Mouse (Mus musculus): ENCODE data around the gene Otub2.

The Otub2 gene

GRCm38 (mm10) chr12:103388505-103389347, at the start of gene Otub2:
Otub2 (plus strand) TSS chr12:103388682.
- peak; percentile 96 for DNase-seq (ENCODE audit: low read depth, low spot score)

DNA sequence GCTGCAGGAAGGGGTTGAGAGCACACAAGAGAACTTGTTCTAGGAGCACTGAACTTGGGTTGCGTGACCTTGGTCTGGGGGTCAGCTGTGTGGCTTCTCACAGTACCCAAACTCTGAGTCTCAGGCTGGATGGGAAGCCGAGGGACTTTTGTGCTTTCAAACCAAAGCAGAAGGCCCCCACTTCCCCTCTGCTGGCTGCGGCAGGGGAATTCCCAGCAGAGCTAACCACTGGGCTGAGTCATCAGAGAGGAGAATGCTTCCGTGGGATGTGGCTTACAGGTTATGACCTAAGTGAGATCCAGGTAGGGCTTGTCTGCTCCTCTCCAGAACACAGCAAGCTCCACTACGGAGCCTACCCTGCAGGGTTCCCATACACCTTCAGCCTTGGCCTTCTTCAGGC, 47.3 kb upstream of the Otub2 start:
- no peak for DNase-seq (ENCODE audit: low read depth, low spot score)

DNA sequence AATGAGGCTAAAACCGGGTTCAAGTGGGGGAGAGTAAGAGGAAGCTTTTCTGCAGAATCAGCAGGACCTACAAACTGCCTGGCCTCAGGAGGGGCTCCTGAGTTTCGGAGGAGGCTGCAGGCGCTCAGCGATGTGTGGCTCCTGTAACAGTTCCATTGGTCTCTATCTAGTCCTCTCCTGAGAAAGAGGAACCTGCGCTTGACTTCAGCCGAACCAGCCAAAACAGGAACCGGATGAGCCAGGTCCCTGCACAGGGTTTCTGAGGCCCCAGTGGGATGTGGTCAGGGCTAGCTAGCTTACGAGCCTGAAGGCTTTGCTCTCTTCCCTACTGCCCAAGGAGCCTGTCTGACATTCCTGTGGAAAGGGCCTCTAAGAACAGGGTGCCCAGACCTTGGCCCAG, 45.0 kb upstream of the Otub2 start:
- DNase-seq (ENCODE audit: low read depth, low spot score) = no peak

DNA sequence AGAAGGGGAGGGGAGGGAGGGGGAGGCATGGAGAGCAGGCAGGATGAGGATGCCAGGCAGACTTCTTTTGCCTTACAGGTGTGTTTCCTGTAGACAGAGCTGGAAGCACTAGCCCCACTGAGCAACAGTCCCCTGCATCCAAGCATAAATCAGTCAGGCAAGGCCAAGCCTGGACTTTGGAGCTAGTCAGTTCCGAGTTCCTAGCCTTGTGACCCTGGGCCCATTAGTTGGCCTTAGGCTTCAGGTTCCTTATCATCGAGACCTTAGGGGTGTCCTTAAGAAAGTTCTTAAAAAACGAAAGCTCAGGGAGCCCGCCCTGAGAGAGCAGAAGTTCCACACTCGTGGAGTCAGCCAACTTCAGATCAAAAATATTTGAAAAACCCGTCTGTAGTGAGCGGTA, 43.5 kb upstream of the Otub2 start:
- DNase-seq (ENCODE audit: low read depth, low spot score) = no peak

GRCm38 (mm10) chr12:103346945-103347344, 41.5 kb upstream of the Otub2 start:
- no peak for DNase-seq (ENCODE audit: low read depth, low spot score)

DNA sequence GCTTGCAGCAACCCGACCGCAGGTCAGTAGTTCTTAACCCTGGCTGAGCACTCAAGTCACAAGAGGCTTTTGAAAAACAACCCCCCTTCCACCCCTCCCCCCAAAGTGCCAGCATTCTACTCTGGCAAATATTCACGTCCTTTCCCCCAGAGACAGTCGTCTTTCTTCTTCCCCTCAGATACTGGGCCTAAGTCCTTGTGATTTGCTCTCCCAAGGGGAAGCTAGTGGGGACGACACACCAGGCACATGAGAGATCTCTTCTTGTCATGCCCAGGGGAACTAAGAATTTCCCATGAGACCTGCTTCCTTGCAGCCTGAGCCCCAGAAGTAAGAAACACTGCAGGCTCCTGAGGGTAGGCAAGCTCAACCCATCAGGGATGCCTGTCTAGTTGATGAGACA, 41.1 kb upstream of the Otub2 start:
- no peak for DNase-seq (ENCODE audit: low read depth, low spot score)

DNA sequence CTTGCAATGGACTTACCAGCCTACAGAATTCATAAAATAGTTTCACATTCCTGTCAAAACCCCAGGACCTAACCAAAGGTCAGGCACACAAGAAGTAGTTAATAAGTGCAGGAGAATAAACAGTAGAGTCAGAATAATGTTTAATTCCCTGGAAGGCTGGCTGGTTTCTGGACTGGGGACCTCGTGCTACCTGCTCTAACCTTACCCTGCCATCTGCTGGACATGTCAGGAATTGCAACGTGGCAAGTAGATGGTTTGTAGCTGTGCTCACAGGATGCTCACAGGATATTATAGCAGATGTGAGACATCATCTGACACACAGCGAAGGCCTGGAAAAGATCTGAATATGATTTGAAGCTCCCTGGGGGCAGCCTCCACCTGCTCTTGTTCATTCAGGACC, 40.0 kb upstream of the Otub2 start:
- peak; percentile 65 for DNase-seq (ENCODE audit: low read depth, low spot score)

DNA sequence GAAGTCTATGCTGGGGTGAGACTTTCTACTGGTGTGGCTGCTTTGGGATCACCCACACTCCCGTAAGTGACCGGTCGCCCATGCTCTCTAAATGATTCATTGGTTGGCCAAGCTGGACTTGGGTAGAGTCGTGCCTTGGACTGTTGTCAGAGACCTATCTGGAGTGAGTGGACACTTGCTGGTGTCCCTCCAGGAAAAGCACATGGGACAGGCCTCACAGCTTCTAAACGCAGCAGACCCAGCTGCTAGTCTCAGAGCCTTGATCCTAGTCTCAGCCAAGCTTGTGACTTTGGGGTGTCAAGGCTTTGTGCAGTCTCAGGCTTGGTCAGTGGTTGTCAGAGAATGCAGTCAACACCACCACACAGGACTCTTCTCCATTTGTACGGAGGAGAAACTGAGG, 35.7 kb upstream of the Otub2 start:
- no peak for DNase-seq (ENCODE audit: low read depth, low spot score)

GRCm38 (mm10) chr12:103353538-103353937, 34.9 kb upstream of the Otub2 start:
- no peak for DNase-seq (ENCODE audit: low read depth, low spot score)

DNA sequence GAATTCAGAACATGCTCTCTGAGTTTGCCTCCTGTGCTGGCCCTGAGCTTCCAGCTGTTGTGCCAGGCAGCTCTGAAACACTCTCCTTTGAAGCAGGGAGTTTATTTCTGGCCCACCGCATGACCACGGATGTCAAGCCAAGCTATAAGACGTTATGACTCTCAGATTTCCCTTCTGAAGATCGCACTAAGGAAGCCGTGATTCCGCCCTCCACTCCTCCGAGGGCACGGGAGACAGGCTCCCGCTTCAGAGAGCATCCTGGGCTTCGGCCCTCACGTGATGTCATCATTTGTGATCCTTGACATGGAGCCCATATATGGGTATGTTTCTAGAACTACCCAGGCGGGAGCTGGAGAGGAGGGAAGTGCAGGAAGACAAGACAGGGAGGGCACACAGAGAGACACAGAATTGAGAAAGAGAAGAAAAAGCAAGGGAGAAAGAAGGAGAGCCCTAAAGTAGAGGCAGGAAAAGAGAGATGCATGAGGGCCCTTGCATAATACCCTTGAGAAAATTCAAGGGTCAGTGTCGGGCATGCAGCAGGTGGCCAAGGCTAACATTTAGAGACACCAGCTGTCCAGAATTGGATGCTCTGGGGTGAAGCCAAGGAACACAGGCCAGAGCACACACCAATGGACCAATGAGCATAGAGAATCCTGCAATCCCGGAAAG, 32.6 kb upstream of the Otub2 start, which contains the start of gene Asb2:
Gene Asb2, minus strand, starts transcription at position 256 of the 669 bp plus-strand sequence.
- no peak for DNase-seq (ENCODE audit: low read depth, low spot score)

GRCm38 (mm10) chr12:103356415-103356748, 32.1 kb upstream of the Otub2 start:
- DNase-seq (ENCODE audit: low read depth, low spot score) = peak; percentile 60

- DNase-seq (ENCODE audit: low read depth, low spot score) = no peak
Measured at GRCm38 (mm10) chr12:103358216-103358615, 30.3 kb upstream of the Otub2 start.

GRCm38 (mm10) chr12:103358951-103359801, 29.3 kb upstream of the Otub2 start:
- no peak for DNase-seq (ENCODE audit: low read depth, low spot score)

GRCm38 (mm10) chr12:103360812-103361211, 27.7 kb upstream of the Otub2 start:
- DNase-seq (ENCODE audit: low read depth, low spot score) = no peak

- DNase-seq (ENCODE audit: low read depth, low spot score) = no peak
Measured at GRCm38 (mm10) chr12:103361539-103362307, 26.8 kb upstream of the Otub2 start.

GRCm38 (mm10) chr12:103362336-103362735, 26.1 kb upstream of the Otub2 start:
- DNase-seq (ENCODE audit: low read depth, low spot score) = no peak

- DNase-seq (ENCODE audit: low read depth, low spot score) = no peak
Measured at GRCm38 (mm10) chr12:103367171-103367570, 21.3 kb upstream of the Otub2 start.

GRCm38 (mm10) chr12:103367620-103368325, 20.7 kb upstream of the Otub2 start:
- DNase-seq (ENCODE audit: low read depth, low spot score) = no peak

DNA sequence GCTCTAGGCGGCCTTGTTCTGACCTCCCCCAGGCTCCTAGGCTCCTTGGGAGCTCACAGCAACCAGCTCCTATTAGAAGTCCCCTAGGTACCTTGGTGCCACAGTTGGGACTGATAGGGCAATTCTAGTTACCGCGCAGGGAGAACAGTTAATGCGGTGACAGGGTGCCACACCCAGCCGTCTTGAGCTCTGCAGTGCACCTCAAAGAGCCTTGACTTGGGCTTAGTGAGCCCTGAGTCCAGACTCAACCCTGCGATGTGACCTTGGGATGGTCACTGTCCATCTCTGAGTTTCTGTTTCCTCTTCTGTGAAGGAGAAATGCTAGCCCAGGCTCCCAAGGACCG, 20.2 kb upstream of the Otub2 start:
- DNase-seq (ENCODE audit: low read depth, low spot score) = no peak

DNA sequence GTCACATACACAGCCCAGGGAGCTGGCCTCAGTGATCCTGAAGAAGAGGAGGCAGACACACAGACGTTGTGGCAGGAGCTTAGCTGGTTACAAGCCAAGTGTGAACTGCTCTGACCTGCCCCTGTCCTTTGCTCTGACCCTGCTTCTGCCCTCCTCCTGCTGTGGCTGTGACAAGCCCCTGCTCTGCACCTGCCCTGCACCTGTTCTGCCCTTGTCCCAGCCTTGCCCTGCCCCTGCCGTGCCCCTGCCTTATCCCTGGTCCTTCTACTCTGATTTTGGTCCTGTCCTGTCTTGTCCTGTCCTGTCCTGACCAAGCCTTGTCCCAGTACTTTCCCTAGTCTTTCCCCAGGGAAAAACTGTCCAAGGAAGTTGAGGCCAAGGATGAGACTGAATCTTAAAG, 19.7 kb upstream of the Otub2 start:
- DNase-seq (ENCODE audit: low read depth, low spot score) = no peak

GRCm38 (mm10) chr12:103370861-103371260, 17.6 kb upstream of the Otub2 start:
- DNase-seq (ENCODE audit: low read depth, low spot score) = no peak
